Mouse (Mus musculus) G1E (cell line): ENCODE results near the gene Rassf2.

Source experiments
- CTCF ChIP-seq: IDR thresholded peaks from 2 replicates; pipeline ENCODE4 v1.5.1; 2012; ENCODE audit warnings: low read depth, low read length, inconsistent platforms, mixed read lengths
- TAL1 ChIP-seq: conservative IDR thresholded peaks from 2 replicates; pipeline ENCODE4 v1.6.1; 2012; ENCODE audit warnings: low read depth, low read length, inconsistent platforms, mixed read lengths

DNA sequence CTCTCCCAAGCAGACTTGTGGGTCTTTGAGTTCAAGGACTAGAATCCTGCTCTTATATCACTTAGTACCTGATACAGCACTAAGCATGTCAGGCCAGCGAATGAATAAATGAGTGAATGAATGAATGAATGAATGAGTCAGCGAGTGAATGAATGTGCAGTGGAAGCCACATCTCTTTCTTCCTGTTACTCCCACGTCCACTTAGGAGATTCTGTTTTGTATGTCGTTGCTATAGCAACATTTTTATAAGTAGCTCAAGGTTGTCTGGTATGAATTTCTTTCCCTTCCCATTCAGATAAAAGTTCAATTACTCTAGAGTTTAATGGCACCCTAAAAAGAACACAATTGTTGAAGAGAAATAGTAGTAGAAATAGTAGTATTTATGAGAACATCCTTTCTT is 59.0 kb downstream of the Rassf2 start:
- TF ChIP-seq CTCF (no peak), TAL1 (no peak)
